ENCODE assay signal across 22 mouse cellular contexts in genomic region chr11:23052353-23052752, GRCm38 (mm10). TPM values are rescaled to one million over a fixed set of nuclear protein-coding genes. Genes with fewer than 3 reads are reported as not detected.
A peak's percentile ranks its signal among the peaks of the same experiment; 100 is the strongest.
DNase-seq lines count a peak whose midpoint lies in the region; ATAC-seq and TF ChIP-seq lines count a peak whose summit lies in the region.
"Had no signal": no experiment of that assay in that cellular context is flagged by ENCODE, and none has a peak within 500 bp of the region (broad histone marks: within the 10 kb centered on the region; RNA-seq: fewer than 3 reads in every experiment).

No protein-coding gene starts in this region.

- intact Hi-C loops in left cerebral cortex, postnatal 10 days (cut with DNase I), result no loop called here

- no peak overlapping the region for H3K27ac ChIP-seq in intestine, embryonic 15.5 days
- H3K27ac ChIP-seq in intestine, postnatal 0 days (ENCODE audit: low read depth, low read length), result no peak overlapping the region
- no peak overlapping the region for H3K27ac ChIP-seq in kidney, embryonic 14.5 days (ENCODE audit: low read depth, low read length)
- H3K27ac ChIP-seq: embryonic facial prominence, embryonic 13.5 days; forebrain, embryonic 13.5 days; gastrocnemius, adult 2 months; hindbrain, embryonic 14.5 days had no signal

- H3K9me3 ChIP-seq in intestine, embryonic 15.5 days, result no peaks in the 10 kb centered on the region
- no peaks in the 10 kb centered on the region for H3K9me3 ChIP-seq in intestine, postnatal 0 days (ENCODE audit: control insufficient read depth)
- no peaks in the 10 kb centered on the region for H3K9me3 ChIP-seq in kidney, embryonic 14.5 days (ENCODE audit: control insufficient read depth, low read length)
- H3K9me3 ChIP-seq: embryonic facial prominence, embryonic 13.5 days; forebrain, embryonic 13.5 days; megakaryocyte, embryonic 14.5 days had no signal

- H3K9ac ChIP-seq in intestine, embryonic 15.5 days, result no peak overlapping the region
- no peak overlapping the region for H3K9ac ChIP-seq in intestine, postnatal 0 days (ENCODE audit: low read depth, low read length)
- no peak overlapping the region for H3K9ac ChIP-seq in kidney, embryonic 14.5 days (ENCODE audit: low read depth, low read length)
- H3K9ac ChIP-seq: embryonic facial prominence, embryonic 13.5 days; forebrain, embryonic 13.5 days; hindbrain, embryonic 14.5 days had no signal

- H3K4me3 ChIP-seq in intestine, embryonic 15.5 days (replicated peaks), result no peak overlapping the region
- no peak overlapping the region for H3K4me3 ChIP-seq in intestine, postnatal 0 days (ENCODE audit: low read depth, low read length)
- H3K4me3 ChIP-seq in kidney, embryonic 14.5 days (ENCODE audit: low read length), result no peak overlapping the region
- H3K4me3 ChIP-seq: embryonic facial prominence, embryonic 13.5 days; erythroblast, embryonic 14.5 days; forebrain, embryonic 13.5 days; gastrocnemius, adult 2 months; megakaryocyte, embryonic 14.5 days had no signal

- no peak overlapping the region for H3K4me2 ChIP-seq in intestine, embryonic 15.5 days (replicated peaks)
- no peak overlapping the region for H3K4me2 ChIP-seq in intestine, postnatal 0 days (replicated peaks; ENCODE audit: low read depth)
- H3K4me2 ChIP-seq in kidney, embryonic 14.5 days (replicated peaks; ENCODE audit: low read depth, low read length), result no peak overlapping the region
- H3K4me2 ChIP-seq: embryonic facial prominence, embryonic 13.5 days; forebrain, embryonic 13.5 days; hindbrain, embryonic 14.5 days had no signal

- peaks cover 5% of the 10 kb centered on the region for H3K4me1 ChIP-seq in intestine, embryonic 15.5 days (replicated peaks)
- H3K4me1 ChIP-seq in intestine, postnatal 0 days (replicated peaks; ENCODE audit: control insufficient read depth, insufficient read depth, low read length), result peaks cover 4% of the 10 kb centered on the region; the same call in 1 of the 2 replicates
- peaks cover 5% of the 10 kb centered on the region; the same call in 1 of the 2 replicates for H3K4me1 ChIP-seq in kidney, embryonic 14.5 days (ENCODE audit: control insufficient read depth, insufficient read depth, low read length)

- DNase-seq in kidney, postnatal 14 days, result peak; percentile 5
- peak; percentile 20 for DNase-seq in adipocyte (ENCODE audit: low spot score)
- peak; percentile 32 to 49 for DNase-seq in adrenal gland, postnatal 36 days
- no peak for DNase-seq in frontal cortex, postnatal 36 days (ENCODE audit: low spot score in 2 of 2)
- DNase-seq in left cerebral cortex, postnatal 10 days (ENCODE audit: extremely low spot score in 1 of 2, low spot score in 2 of 2), result no peak
- DNase-seq: cerebellum, adult 2 months; cerebellum, postnatal 36 days; embryo, embryonic 11 days; gastrocnemius, adult 2 months; heart, postnatal 4 days; midbrain, embryonic 14.5 days; right cerebral cortex, postnatal 14 days had no signal

- no peak for TF ChIP-seq CTCF in intestine, postnatal 0 days (IDR thresholded peaks at IDR 0.05; ENCODE audit: low read depth)

- ATAC-seq in intestine, embryonic 15.5 days, result peak; percentile 41
- ATAC-seq in intestine, postnatal 0 days, result no peak
- no peak for ATAC-seq in kidney, embryonic 14.5 days (ENCODE audit: low FRiP score, low TSS enrichment)
- ATAC-seq: CD4-positive, CD25-positive, alpha-beta regulatory T cell, adult 4 months; forebrain, embryonic 13.5 days; inflammation-experienced regulatory T-cells, adult 6 months had no signal

- H3K27me3 ChIP-seq in intestine, embryonic 15.5 days (replicated peaks), result no peaks in the 10 kb centered on the region
- no peaks in the 10 kb centered on the region for H3K27me3 ChIP-seq in intestine, postnatal 0 days (replicated peaks; ENCODE audit: control insufficient read depth, insufficient read depth, low read length)
- H3K27me3 ChIP-seq in kidney, embryonic 14.5 days (ENCODE audit: control insufficient read depth, insufficient read depth, low read length), result no peaks in the 10 kb centered on the region; the same call in 1 of the 2 replicates
- H3K27me3 ChIP-seq: embryonic facial prominence, embryonic 13.5 days; forebrain, embryonic 13.5 days had no signal

- H3K36me3 ChIP-seq in intestine, embryonic 15.5 days, result no peaks in the 10 kb centered on the region
- H3K36me3 ChIP-seq in intestine, postnatal 0 days (ENCODE audit: control insufficient read depth, insufficient read depth), result no peaks in the 10 kb centered on the region
- no peaks in the 10 kb centered on the region for H3K36me3 ChIP-seq in kidney, embryonic 14.5 days (ENCODE audit: control insufficient read depth, insufficient read depth, low read length)
- H3K36me3 ChIP-seq: embryonic facial prominence, embryonic 13.5 days had no signal

- WGBS in intestine, embryonic 15.5 days, result 55% methylated on average over 4 of the region's 4 CpGs
- WGBS in intestine, postnatal 0 days, result 47% methylated on average over 4 of the region's 4 CpGs
- WGBS in kidney, embryonic 14.5 days, result 68% methylated on average over 4 of the region's 4 CpGs

RNA-seq across cellular contexts. Expression of gene Fam161a, which starts 45.0 kb away (rescaled TPM):
- polyA plus RNA-seq in intestine, embryonic 15.5 days (2015; fragmentation: Nextera tagmentation; extraction: Ambion mirVana), result 1.5 and 1.8 TPM in 2 replicates
- 1.9 and 2.8 TPM in 2 replicates for polyA plus RNA-seq in intestine, postnatal 0 days (2015; fragmentation: Nextera tagmentation; extraction: Ambion mirVana)
- polyA plus RNA-seq in kidney, embryonic 14.5 days (2014; fragmentation: Nextera tagmentation; extraction: Ambion mirVana), result 2.3 and 3.1 TPM in 2 replicates
- total RNA-seq in adrenal gland, postnatal 36 days (2021), result 10 to 100 TPM; 20.4 to 34.5 TPM
- total RNA-seq in left cerebral cortex, postnatal 10 days (2021), result 1 to 10 TPM; 3.1 to 3.7 TPM

Comparison
In these comparisons a context has a peak if more than half of its experiments do, and no peak if none do; other contexts are left out.
1. DNase-seq: peak in kidney, postnatal 14 days (single experiment), adipocyte (single experiment) and adrenal gland, postnatal 36 days (2 of 2); none in frontal cortex, postnatal 36 days (0 of 2) and left cerebral cortex, postnatal 10 days (0 of 2).